Mouse (Mus musculus) erythroblast, embryonic 14.5 days (primary cell): ENCODE measurements around the gene Thsd1.

Experiments used
- GATA1 ChIP-seq: IDR thresholded peaks from 2 replicates; pipeline ENCODE4 v1.6.1; 2012; ENCODE audit warnings: low read length, inconsistent platforms, mixed read lengths
- TAL1 ChIP-seq: IDR thresholded peaks from 3 replicates; pipeline ENCODE4 v1.6.1; 2012; ENCODE audit warnings: low read length, inconsistent platforms, mixed read lengths

DNA sequence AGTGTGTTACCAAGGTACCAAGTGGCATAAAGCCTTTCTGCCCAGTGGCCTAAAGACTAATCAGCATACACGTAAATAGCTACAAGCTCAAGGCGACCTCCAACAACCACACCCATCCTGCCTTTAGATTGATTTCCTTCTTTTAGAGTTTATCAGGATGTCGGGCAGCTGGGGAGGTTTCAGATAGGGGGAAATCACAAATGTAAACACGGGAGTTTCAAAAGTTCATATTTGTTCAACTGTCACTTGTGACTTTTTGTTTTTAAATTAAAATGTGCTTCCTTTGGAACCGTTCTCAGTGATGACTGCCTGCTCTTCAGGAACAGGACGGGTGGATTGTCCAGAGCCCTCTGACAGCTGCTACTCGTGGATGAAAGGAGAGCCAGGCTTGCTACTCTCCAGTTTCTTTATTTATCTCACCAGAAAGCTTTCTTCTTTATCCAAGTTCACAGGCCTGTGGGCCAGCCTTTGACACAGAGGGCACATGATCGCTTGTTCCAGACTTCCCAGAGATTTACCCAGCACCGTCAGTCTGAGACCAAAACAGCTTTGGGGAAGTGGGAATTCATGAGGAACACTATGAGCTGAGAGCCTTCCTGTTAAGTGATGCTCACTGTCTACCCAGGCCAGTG, 33.1 kb downstream of the Thsd1 start:
- TF ChIP-seq TAL1: no peak
- TF ChIP-seq GATA1: no peak
